Mouse (Mus musculus): ENCODE measurements around the gene Syn3.

DNA sequence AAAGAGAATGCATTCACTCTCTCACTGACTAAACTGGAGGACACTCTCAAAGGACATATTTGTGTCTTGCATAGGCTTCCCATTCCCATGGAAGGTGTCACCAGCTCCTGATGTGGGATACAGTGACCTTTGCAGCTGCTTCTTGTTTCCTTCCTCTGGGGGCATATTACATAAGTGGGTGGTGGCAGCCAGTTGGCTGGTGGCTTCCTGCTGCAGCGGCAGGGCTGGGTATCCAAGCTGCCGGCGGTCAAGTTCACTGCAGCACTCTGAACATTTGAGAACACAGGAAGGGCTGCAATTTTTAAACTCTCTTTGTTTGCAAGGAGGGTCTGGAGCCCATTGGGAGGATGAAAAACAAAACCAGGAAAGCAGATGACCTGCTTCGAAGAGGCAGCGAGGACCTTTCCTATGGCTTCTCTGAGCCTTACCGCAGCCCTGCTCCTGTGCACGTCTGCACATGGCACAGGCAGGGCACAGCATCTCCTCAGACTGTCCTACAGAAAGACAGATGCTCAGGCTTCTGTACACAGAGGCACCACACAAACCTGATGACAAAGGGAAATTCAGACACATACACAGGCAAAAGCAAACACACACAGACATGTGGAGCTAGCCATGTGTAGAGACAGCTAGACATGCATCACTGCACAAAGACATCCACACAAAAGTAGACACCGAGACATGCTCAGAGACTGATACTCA, 340.3 kb downstream of the Syn3 start:
- TF ChIP-seq ZC3H11A (IDR thresholded peaks at IDR 0.05; ENCODE audit: borderline replicate concordance, low read depth, low read length) (no peak), ZNF384 (IDR thresholded peaks at IDR 0.05; ENCODE audit: low read depth, low read length) (no peak)
